Mouse (Mus musculus) embryonic facial prominence, embryonic 12.5 days (tissue): Measurements from ENCODE around the gene Rprml. TPM values are rescaled to one million over a fixed set of nuclear protein-coding genes. Genes with fewer than 3 reads are reported as not detected.
A peak's percentile ranks its signal among the peaks of the same experiment; 100 is the strongest.

ENCODE experiments used
- ATAC-seq: fragments of 200-750 bp; cut with Nextera tagmentation; 2 replicates; pipeline ENCODE4 v1.8.0; 2017; ENCODE audit not compliant: insufficient number of reproducible peaks, insufficient read depth, low FRiP score, low TSS enrichment
- H3K27ac ChIP-seq: fragments of 300-500 bp; sonication (generic); 2 replicates; pipeline ENCODE4 v1.5.1; 2016; ENCODE audit warnings: mild to moderate bottlenecking
- H3K27me3 ChIP-seq: fragments of 300-500 bp; sonication (generic); 2 replicates; pipeline ENCODE4 v1.6.1; 2016; ENCODE audit warnings: mild to moderate bottlenecking, moderate library complexity
- H3K36me3 ChIP-seq: fragments of 300-500 bp; sonication (generic); 2 replicates; pipeline ENCODE4 v1.6.1; 2016; ENCODE audit warnings: mild to moderate bottlenecking
- H3K4me1 ChIP-seq: fragments of 300-500 bp; sonication (generic); 2 replicates; pipeline ENCODE4 v1.6.1; 2016
- H3K4me2 ChIP-seq: fragments of 300-500 bp; sonication (generic); replicated peaks from 2 replicates; pipeline ENCODE4 v1.6.1; 2016; ENCODE audit warnings: mild to moderate bottlenecking, moderate library complexity
- H3K4me3 ChIP-seq: fragments of 300-500 bp; sonication (generic); 2 replicates; pipeline ENCODE4 v1.5.1; 2016; ENCODE audit warnings: mild to moderate bottlenecking
- H3K9ac ChIP-seq: fragments of 300-500 bp; sonication (generic); 2 replicates; pipeline ENCODE4 v1.6.1; 2016; ENCODE audit warnings: mild to moderate bottlenecking, moderate library complexity
- H3K9me3 ChIP-seq: fragments of 300-500 bp; sonication (generic); 2 replicates; pipeline ENCODE4 v1.6.1; 2016; ENCODE audit warnings: mild to moderate bottlenecking, moderate library complexity
- WGBS: fragments of 180-500 bp; shearing (Covaris S2); methylation state at CpG from one replicate; pipeline ENCODE4 v1.1.7; 2016; 5-methylcytosine and 5-hydroxymethylcytosine counted together
- polyA plus RNA-seq: library from polyadenylated mRNA; unstranded; fragments of >200 nt; fragmentation: Nextera tagmentation; extraction: Ambion mirVana; gene quantifications from 2 replicates; pipeline ENCODE4 v1.2.1, GENCODE M21; 2016

Gene Rprml
- 0.69 and 1.2 TPM in 2 replicates for polyA plus RNA-seq

GRCm38 (mm10) chr11:103649301-103649982, at the start of gene Rprml:
TSS of gene Rprml (plus strand) at chr11:103649570.
- peaks cover 83% of the 10 kb centered on the region for H3K27me3 ChIP-seq
- H3K9ac ChIP-seq, result peak within 1 kb of the TSS; percentile 24; the same call in 1 of the 2 replicates

GRCm38 (mm10) chr11:103606611-103607010, 42.8 kb upstream of the Rprml start:
- Histone ChIP-seq H3K9me3 (no peaks in the 10 kb centered on the region), H3K9ac (no peak overlapping the region), H3K27ac (no peak overlapping the region), H3K36me3 (no peaks in the 10 kb centered on the region), H3K27me3 (no peaks in the 10 kb centered on the region), H3K4me2 (no peak overlapping the region), H3K4me1 (no peaks in the 10 kb centered on the region), H3K4me3 (no peak overlapping the region)
- no peak for ATAC-seq
- 50% methylated on average over 5 of the region's 5 CpGs for WGBS

More at GRCm38 (mm10) chr11:103649301-103649982, at the start of gene Rprml:
- no peak for ATAC-seq
- Histone ChIP-seq H3K4me2 (peak within 1 kb of the TSS; percentile 78), H3K36me3 (no peaks in the 10 kb centered on the region), H3K4me3 (peak within 1 kb of the TSS; percentile 41), H3K4me1 (peaks cover 14% of the 10 kb centered on the region), H3K9me3 (no peaks in the 10 kb centered on the region), H3K27ac (no peak within 1 kb of the TSS)
- WGBS, result under 1% methylated on average over 67 of the region's 71 CpGs

GRCm38 (mm10) chr11:103610772-103611171, 38.6 kb upstream of the Rprml start:
- H3K27me3 ChIP-seq, result no peaks in the 10 kb centered on the region
- H3K4me3 ChIP-seq, result no peak overlapping the region
- no peaks in the 10 kb centered on the region for H3K9me3 ChIP-seq
- no peak for ATAC-seq
- WGBS, result 88% methylated on average over 2 of the region's 2 CpGs
- no peak overlapping the region for H3K27ac ChIP-seq
- no peak overlapping the region for H3K9ac ChIP-seq
- no peaks in the 10 kb centered on the region for H3K36me3 ChIP-seq
- no peaks in the 10 kb centered on the region for H3K4me1 ChIP-seq
- H3K4me2 ChIP-seq, result no peak overlapping the region

GRCm38 (mm10) chr11:103621040-103621439, 28.3 kb upstream of the Rprml start, which contains the start of gene Gm884:
TSS of gene Gm884 (minus strand) at chr11:103621140.
- no peak within 1 kb of the TSS for H3K27ac ChIP-seq
- no peak within 1 kb of the TSS for H3K9ac ChIP-seq
- H3K4me3 ChIP-seq, result no peak within 1 kb of the TSS
- no peaks in the 10 kb centered on the region for H3K36me3 ChIP-seq
- no peaks in the 10 kb centered on the region for H3K4me1 ChIP-seq
- H3K4me2 ChIP-seq, result no peak within 1 kb of the TSS
- ATAC-seq, result no peak
- H3K27me3 ChIP-seq, result no peaks in the 10 kb centered on the region
- no peaks in the 10 kb centered on the region for H3K9me3 ChIP-seq
- 84% methylated on average over 9 of the region's 9 CpGs for WGBS

- no peaks in the 10 kb centered on the region for H3K36me3 ChIP-seq
- H3K27me3 ChIP-seq, result no peaks in the 10 kb centered on the region
- no peak for ATAC-seq
- no peak overlapping the region for H3K27ac ChIP-seq
- no peak overlapping the region for H3K4me3 ChIP-seq
- H3K9ac ChIP-seq, result no peak overlapping the region
- no peak overlapping the region for H3K4me2 ChIP-seq
- 80% methylated on average over 23 of the region's 23 CpGs for WGBS
- H3K4me1 ChIP-seq, result no peaks in the 10 kb centered on the region
- H3K9me3 ChIP-seq, result no peaks in the 10 kb centered on the region
Observed at GRCm38 (mm10) chr11:103627453-103627852, 21.9 kb upstream of the Rprml start.

GRCm38 (mm10) chr11:103634806-103635205, 14.6 kb upstream of the Rprml start:
- Histone ChIP-seq H3K27ac (no peak overlapping the region), H3K36me3 (no peaks in the 10 kb centered on the region), H3K4me1 (no peaks in the 10 kb centered on the region), H3K4me3 (no peak overlapping the region), H3K4me2 (no peak overlapping the region), H3K9ac (no peak overlapping the region), H3K27me3 (peaks cover 9% of the 10 kb centered on the region; the same call in 1 of the 2 replicates), H3K9me3 (no peaks in the 10 kb centered on the region)
- ATAC-seq, result no peak
- 88% methylated on average over 7 of the region's 7 CpGs for WGBS

- Histone ChIP-seq H3K9me3 (no peaks in the 10 kb centered on the region), H3K27ac (no peak overlapping the region), H3K27me3 (peaks cover 9% of the 10 kb centered on the region; the same call in 1 of the 2 replicates), H3K4me2 (no peak overlapping the region), H3K9ac (no peak overlapping the region), H3K36me3 (no peaks in the 10 kb centered on the region), H3K4me3 (no peak overlapping the region), H3K4me1 (no peaks in the 10 kb centered on the region)
- no peak for ATAC-seq
- WGBS, result 82% methylated on average over 3 of the region's 3 CpGs
Observed at GRCm38 (mm10) chr11:103635481-103635880, 13.9 kb upstream of the Rprml start.

- peaks cover 16% of the 10 kb centered on the region; the same call in 1 of the 2 replicates for H3K27me3 ChIP-seq
- no peak overlapping the region for H3K4me2 ChIP-seq
- no peaks in the 10 kb centered on the region for H3K9me3 ChIP-seq
- WGBS, result 78% methylated on average over 6 of the region's 6 CpGs
- H3K9ac ChIP-seq, result no peak overlapping the region
- H3K4me1 ChIP-seq, result no peaks in the 10 kb centered on the region
- H3K27ac ChIP-seq, result no peak overlapping the region
- ATAC-seq, result no peak
- no peak overlapping the region for H3K4me3 ChIP-seq
- H3K36me3 ChIP-seq, result no peaks in the 10 kb centered on the region
Observed at GRCm38 (mm10) chr11:103636261-103636660, 13.1 kb upstream of the Rprml start.

GRCm38 (mm10) chr11:103638790-103639189, 10.6 kb upstream of the Rprml start, which contains the start of gene Lyzl6:
TSS of gene Lyzl6 (minus strand) at chr11:103638890.
- Histone ChIP-seq H3K9me3 (no peaks in the 10 kb centered on the region), H3K4me3 (no peak within 1 kb of the TSS), H3K36me3 (no peaks in the 10 kb centered on the region), H3K9ac (no peak within 1 kb of the TSS), H3K27me3 (peaks cover 24% of the 10 kb centered on the region; the same call in 1 of the 2 replicates), H3K27ac (no peak within 1 kb of the TSS), H3K4me1 (no peaks in the 10 kb centered on the region), H3K4me2 (no peak within 1 kb of the TSS; the same call in 1 of the 2 replicates)
- ATAC-seq, result no peak
- WGBS, result 71% methylated on average over 3 of the region's 3 CpGs

- Histone ChIP-seq H3K9ac (no peak overlapping the region), H3K36me3 (no peaks in the 10 kb centered on the region), H3K4me1 (no peaks in the 10 kb centered on the region), H3K27me3 (peaks cover 24% of the 10 kb centered on the region; the same call in 1 of the 2 replicates), H3K27ac (no peak overlapping the region), H3K4me2 (no peak overlapping the region; the same call in 1 of the 2 replicates), H3K9me3 (no peaks in the 10 kb centered on the region), H3K4me3 (no peak overlapping the region)
- WGBS, result 3% methylated on average over 10 of the region's 10 CpGs
- no peak for ATAC-seq
Observed at GRCm38 (mm10) chr11:103639407-103639946, 9.9 kb upstream of the Rprml start.

- WGBS, result 55% methylated on average over 9 of the region's 9 CpGs
Observed at GRCm38 (mm10) chr11:103643211-103643610, 6.2 kb upstream of the Rprml start.

GRCm38 (mm10) chr11:103645731-103646130, 3.6 kb upstream of the Rprml start:
- no peaks in the 10 kb centered on the region for H3K9me3 ChIP-seq
- peaks cover 62% of the 10 kb centered on the region for H3K27me3 ChIP-seq
- no peak overlapping the region for H3K27ac ChIP-seq
- H3K36me3 ChIP-seq, result no peaks in the 10 kb centered on the region
- no peak overlapping the region for H3K4me3 ChIP-seq
- H3K9ac ChIP-seq, result no peak overlapping the region
- 60% methylated on average over 8 of the region's 8 CpGs for WGBS
- no peak overlapping the region for H3K4me2 ChIP-seq
- no peak for ATAC-seq
- peaks cover 14% of the 10 kb centered on the region for H3K4me1 ChIP-seq

More at GRCm38 (mm10) chr11:103643211-103643610, 6.2 kb upstream of the Rprml start:
- H3K9me3 ChIP-seq, result no peaks in the 10 kb centered on the region
- no peak overlapping the region for H3K9ac ChIP-seq
- H3K36me3 ChIP-seq, result no peaks in the 10 kb centered on the region
- no peak overlapping the region for H3K27ac ChIP-seq
- no peaks in the 10 kb centered on the region for H3K4me1 ChIP-seq
- no peak overlapping the region for H3K4me2 ChIP-seq
- no peak overlapping the region for H3K4me3 ChIP-seq
- H3K27me3 ChIP-seq, result peaks cover 49% of the 10 kb centered on the region
- ATAC-seq, result no peak
